Mouse (Mus musculus): Measurements from ENCODE around the gene Tmem179.

DNA sequence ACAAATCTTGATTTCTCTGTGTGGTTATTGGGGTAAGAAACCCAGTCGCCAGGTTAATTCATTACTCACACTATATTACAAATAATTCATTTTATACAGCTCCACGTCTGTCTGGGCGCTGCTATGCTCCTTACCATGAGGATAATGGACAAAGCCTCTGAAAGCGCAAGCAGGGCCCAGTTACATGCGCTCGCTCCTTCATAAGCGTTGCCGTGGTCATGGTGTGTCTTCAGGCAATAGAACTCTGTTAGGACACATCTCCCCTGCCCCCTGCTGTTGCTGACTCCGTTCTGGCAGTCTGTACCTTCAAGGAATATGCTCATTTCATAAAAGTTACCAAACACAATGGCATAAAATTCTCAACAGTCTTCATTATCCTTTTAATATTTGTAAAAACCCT lies 64.7 kb downstream of the Tmem179 start:
- no peak for TF ChIP-seq CTCF (conservative IDR thresholded peaks at IDR 0.05; ENCODE audit: low read length)
- TF ChIP-seq POU5F1 (IDR thresholded peaks at IDR 0.05; ENCODE audit: borderline replicate concordance, low read length) = no peak

Data from E14TG2a.4 (cell line).